Mouse (Mus musculus): ENCODE results near the gene Krt87. TPM values are rescaled to one million over a fixed set of nuclear protein-coding genes. Genes with fewer than 3 reads are reported as not detected.

The Krt87 gene
- polyA plus RNA-seq, 1 experiment from 2014 or later: not detected

DNA sequence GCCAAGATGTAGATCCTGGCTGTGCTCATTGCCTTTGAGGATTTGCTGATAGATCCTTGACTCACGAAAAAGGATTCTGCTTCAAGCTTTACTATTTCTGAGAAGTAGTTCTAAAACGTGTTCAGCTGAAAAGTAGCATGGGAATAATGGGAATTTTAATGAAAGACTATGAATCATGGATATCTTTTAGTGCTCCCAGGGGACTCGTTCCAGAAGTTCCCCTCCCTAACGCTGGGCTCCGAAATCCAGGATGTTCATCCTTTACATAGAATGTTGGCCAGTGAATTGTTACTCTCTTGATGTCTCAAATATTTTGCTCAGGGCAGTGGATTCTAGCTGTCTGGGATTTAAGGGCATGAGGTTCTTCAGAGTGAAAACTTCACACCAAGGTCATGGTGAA, 46.4 kb downstream of the Krt87 start:
- WGBS: 85% methylated on average over 5 of the region's 5 CpGs
- ATAC-seq (ENCODE audit: insufficient number of reproducible peaks, low FRiP score, low TSS enrichment, low read depth) (no peak), DNase-seq (ENCODE audit: low spot score) (no peak)
- H3K4me1 ChIP-seq (ENCODE audit: control insufficient read depth, insufficient read depth, low read length): peaks cover 8% of the 10 kb centered on the region; the same call in 1 of the 2 replicates
- no peaks in the 10 kb centered on the region for H3K9me3 ChIP-seq (ENCODE audit: control insufficient read depth, low read length)
- H3K4me3 ChIP-seq (ENCODE audit: low read depth, low read length): no peak overlapping the region
- no peak overlapping the region for H3K4me2 ChIP-seq (ENCODE audit: low read depth, severe bottlenecking)
- H3K9ac ChIP-seq (ENCODE audit: low read length): no peak overlapping the region
- no peak overlapping the region for H3K27ac ChIP-seq (replicated peaks; ENCODE audit: low read depth, low read length)
- no peaks in the 10 kb centered on the region for H3K27me3 ChIP-seq (ENCODE audit: control insufficient read depth, insufficient read depth, low read length)
- H3K36me3 ChIP-seq (ENCODE audit: control insufficient read depth, insufficient read depth, low read length): no peaks in the 10 kb centered on the region

DNA sequence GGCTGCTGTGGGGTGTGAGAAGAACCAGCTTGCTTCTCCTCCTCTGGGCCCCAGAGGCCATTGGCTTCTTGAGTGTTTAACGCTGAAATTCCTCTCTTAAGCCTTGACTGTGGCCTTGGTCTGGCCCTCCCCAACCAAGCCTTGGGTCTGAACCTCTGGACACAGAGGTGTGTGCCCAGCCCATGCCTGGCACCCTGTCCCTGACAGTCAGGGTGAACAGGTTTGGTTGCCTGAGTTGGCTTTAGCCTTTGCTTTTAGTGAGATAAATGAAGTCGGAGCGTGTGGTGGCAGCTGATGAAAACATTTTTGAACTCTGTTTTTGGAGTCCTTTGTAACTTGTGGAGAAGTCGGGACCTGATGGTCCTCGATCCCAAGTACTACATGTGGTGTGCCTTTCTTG, 48.4 kb downstream of the Krt87 start:
- Histone ChIP-seq H3K27ac (replicated peaks; ENCODE audit: low read depth, low read length) (no peak overlapping the region), H3K27me3 (ENCODE audit: control insufficient read depth, insufficient read depth, low read length) (no peaks in the 10 kb centered on the region), H3K4me3 (ENCODE audit: low read depth, low read length) (no peak overlapping the region), H3K9ac (ENCODE audit: low read length) (no peak overlapping the region), H3K36me3 (ENCODE audit: control insufficient read depth, insufficient read depth, low read length) (no peaks in the 10 kb centered on the region), H3K4me1 (ENCODE audit: control insufficient read depth, insufficient read depth, low read length) (peaks cover 4% of the 10 kb centered on the region; the same call in 1 of the 2 replicates), H3K4me2 (ENCODE audit: low read depth, severe bottlenecking) (no peak overlapping the region), H3K9me3 (ENCODE audit: control insufficient read depth, low read length) (no peaks in the 10 kb centered on the region)
- no peak for ATAC-seq (ENCODE audit: insufficient number of reproducible peaks, low FRiP score, low TSS enrichment, low read depth)
- 88% methylated on average over 5 of the region's 5 CpGs for WGBS
- no peak for DNase-seq (ENCODE audit: low spot score)

DNA sequence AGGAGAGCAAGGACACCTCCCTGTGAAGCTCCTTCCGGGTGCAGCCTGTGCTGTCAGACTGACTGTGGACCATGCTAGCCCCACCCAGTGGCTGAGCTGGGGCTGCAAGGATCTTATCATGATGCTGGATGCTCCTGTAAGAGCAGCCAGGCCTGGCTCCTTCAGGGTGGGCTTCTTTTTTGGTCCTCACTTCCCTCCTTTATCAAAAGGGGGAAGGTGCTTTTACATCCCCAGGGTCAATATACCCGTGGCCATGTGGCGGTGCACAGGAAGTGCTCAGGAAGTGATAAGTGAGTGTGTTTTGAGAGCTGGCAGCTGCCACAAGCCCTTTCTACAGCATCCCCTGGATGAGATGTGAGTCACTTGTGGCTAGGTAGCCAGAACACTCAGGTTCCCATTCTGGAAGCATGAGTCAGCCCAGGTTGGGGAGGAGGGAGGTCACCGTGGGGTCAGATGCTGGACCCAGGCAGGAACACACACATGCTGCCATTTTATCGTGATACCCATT, 50.5 kb downstream of the Krt87 start:
- H3K36me3 ChIP-seq (ENCODE audit: control insufficient read depth, insufficient read depth, low read length): no peaks in the 10 kb centered on the region
- no peak overlapping the region for H3K4me3 ChIP-seq (ENCODE audit: low read depth, low read length)
- H3K9ac ChIP-seq (ENCODE audit: low read length): no peak overlapping the region
- H3K27me3 ChIP-seq (ENCODE audit: control insufficient read depth, insufficient read depth, low read length): no peaks in the 10 kb centered on the region
- WGBS: 46% methylated on average over 5 of the region's 5 CpGs
- no peaks in the 10 kb centered on the region for H3K9me3 ChIP-seq (ENCODE audit: control insufficient read depth, low read length)
- no peak overlapping the region for H3K4me2 ChIP-seq (ENCODE audit: low read depth, severe bottlenecking)
- DNase-seq (ENCODE audit: low spot score) (no peak), ATAC-seq (ENCODE audit: insufficient number of reproducible peaks, low FRiP score, low TSS enrichment, low read depth) (no peak)
- no peak overlapping the region for H3K27ac ChIP-seq (replicated peaks; ENCODE audit: low read depth, low read length)
- peaks cover 4% of the 10 kb centered on the region; the same call in 1 of the 2 replicates for H3K4me1 ChIP-seq (ENCODE audit: control insufficient read depth, insufficient read depth, low read length)

- WGBS: 65% methylated on average over 3 of the region's 3 CpGs
- H3K9ac ChIP-seq (ENCODE audit: low read length): no peak overlapping the region
- no peak overlapping the region for H3K4me3 ChIP-seq (ENCODE audit: low read depth, low read length)
- H3K4me2 ChIP-seq (ENCODE audit: low read depth, severe bottlenecking): no peak overlapping the region
- no peak for DNase-seq (ENCODE audit: low spot score)
- ATAC-seq (ENCODE audit: insufficient number of reproducible peaks, low FRiP score, low TSS enrichment, low read depth): no peak
- H3K36me3 ChIP-seq (ENCODE audit: control insufficient read depth, insufficient read depth, low read length): no peaks in the 10 kb centered on the region
- H3K4me1 ChIP-seq (ENCODE audit: control insufficient read depth, insufficient read depth, low read length): peaks cover 4% of the 10 kb centered on the region; the same call in 1 of the 2 replicates
- H3K9me3 ChIP-seq (ENCODE audit: control insufficient read depth, low read length): no peaks in the 10 kb centered on the region
- H3K27ac ChIP-seq (replicated peaks; ENCODE audit: low read depth, low read length): no peak overlapping the region
- no peaks in the 10 kb centered on the region for H3K27me3 ChIP-seq (ENCODE audit: control insufficient read depth, insufficient read depth, low read length)
Measured at GRCm38 (mm10) chr15:101387176-101387575, 51.4 kb downstream of the Krt87 start.

DNA sequence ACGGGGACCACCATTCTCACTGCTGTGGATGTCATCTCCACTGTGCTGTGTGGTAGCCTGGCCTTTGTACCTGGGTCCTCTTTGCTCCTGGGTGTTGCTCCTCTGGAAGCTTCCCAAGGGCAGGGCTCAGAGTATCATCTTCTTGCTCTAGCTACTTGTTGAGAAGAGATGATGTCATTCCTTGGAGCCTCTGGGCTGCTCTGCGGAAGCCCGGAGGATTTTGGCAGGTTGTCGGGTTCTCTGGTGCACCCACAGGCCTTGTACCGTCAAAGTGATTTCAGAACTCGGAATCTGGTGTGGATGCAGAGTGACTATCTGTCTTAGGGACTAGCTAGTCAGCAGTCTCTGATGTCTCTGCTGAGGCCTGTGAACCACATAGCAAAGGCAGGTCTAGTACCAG, 53.5 kb downstream of the Krt87 start:
- 86% methylated on average over 6 of the region's 6 CpGs for WGBS

DNA sequence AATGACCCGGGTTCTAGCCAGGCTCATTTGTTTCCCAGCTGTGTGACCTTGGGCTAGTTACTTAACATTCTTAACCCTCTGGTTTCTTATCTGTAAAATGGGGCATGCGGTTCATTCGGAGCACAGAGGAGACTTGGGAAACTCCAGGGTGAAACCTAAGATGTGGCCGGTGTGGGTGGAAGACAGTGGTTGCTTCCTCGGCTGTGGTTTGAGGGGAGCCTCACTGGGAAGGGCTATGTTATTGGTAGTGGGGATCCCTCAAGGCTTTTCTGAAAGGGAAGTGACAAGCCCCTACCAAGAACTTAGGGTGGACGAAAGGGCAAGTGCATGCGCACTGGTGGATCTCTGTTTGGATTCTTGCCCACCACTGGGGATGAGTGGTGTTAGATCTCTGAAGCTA, 54.0 kb downstream of the Krt87 start:
- peaks cover 4% of the 10 kb centered on the region; the same call in 1 of the 2 replicates for H3K4me1 ChIP-seq (ENCODE audit: control insufficient read depth, insufficient read depth, low read length)

More for the DNA sequence above, 53.5 kb downstream of the Krt87 start:
- Histone ChIP-seq H3K4me2 (ENCODE audit: low read depth, severe bottlenecking) (no peak overlapping the region), H3K27ac (replicated peaks; ENCODE audit: low read depth, low read length) (no peak overlapping the region), H3K9ac (ENCODE audit: low read length) (no peak overlapping the region), H3K4me1 (ENCODE audit: control insufficient read depth, insufficient read depth, low read length) (peaks cover 4% of the 10 kb centered on the region; the same call in 1 of the 2 replicates), H3K4me3 (ENCODE audit: low read depth, low read length) (no peak overlapping the region), H3K36me3 (ENCODE audit: control insufficient read depth, insufficient read depth, low read length) (no peaks in the 10 kb centered on the region), H3K9me3 (ENCODE audit: control insufficient read depth, low read length) (no peaks in the 10 kb centered on the region), H3K27me3 (ENCODE audit: control insufficient read depth, insufficient read depth, low read length) (no peaks in the 10 kb centered on the region; the same call in 1 of the 2 replicates)
- DNase-seq (ENCODE audit: low spot score) (no peak), ATAC-seq (ENCODE audit: insufficient number of reproducible peaks, low FRiP score, low TSS enrichment, low read depth) (no peak)

GRCm38 (mm10) chr15:101382811-101383210, 55.8 kb downstream of the Krt87 start:
- H3K9me3 ChIP-seq (ENCODE audit: control insufficient read depth, low read length): no peaks in the 10 kb centered on the region
- ATAC-seq (ENCODE audit: insufficient number of reproducible peaks, low FRiP score, low TSS enrichment, low read depth): no peak
- WGBS: 74% methylated on average over 11 of the region's 11 CpGs
- no peak for DNase-seq (ENCODE audit: low spot score)
- H3K4me3 ChIP-seq (ENCODE audit: low read depth, low read length): no peak overlapping the region
- H3K27ac ChIP-seq (replicated peaks; ENCODE audit: low read depth, low read length): no peak overlapping the region
- H3K4me2 ChIP-seq (ENCODE audit: low read depth, severe bottlenecking): no peak overlapping the region
- 0 out of 2 replicates have a peak, but pooled peaks cover under 1% of the 10 kb centered on the region for H3K4me1 ChIP-seq (ENCODE audit: control insufficient read depth, insufficient read depth, low read length)
- no peak overlapping the region for H3K9ac ChIP-seq (ENCODE audit: low read length)
- no peaks in the 10 kb centered on the region; the same call in 1 of the 2 replicates for H3K27me3 ChIP-seq (ENCODE audit: control insufficient read depth, insufficient read depth, low read length)
- no peaks in the 10 kb centered on the region for H3K36me3 ChIP-seq (ENCODE audit: control insufficient read depth, insufficient read depth, low read length)

More for the DNA sequence above, 54.0 kb downstream of the Krt87 start:
- no peaks in the 10 kb centered on the region; the same call in 1 of the 2 replicates for H3K27me3 ChIP-seq (ENCODE audit: control insufficient read depth, insufficient read depth, low read length)
- H3K27ac ChIP-seq (replicated peaks; ENCODE audit: low read depth, low read length): no peak overlapping the region
- 74% methylated on average over 7 of the region's 7 CpGs for WGBS
- no peak overlapping the region for H3K4me3 ChIP-seq (ENCODE audit: low read depth, low read length)
- no peaks in the 10 kb centered on the region for H3K36me3 ChIP-seq (ENCODE audit: control insufficient read depth, insufficient read depth, low read length)
- no peaks in the 10 kb centered on the region for H3K9me3 ChIP-seq (ENCODE audit: control insufficient read depth, low read length)
- DNase-seq (ENCODE audit: low spot score): no peak
- ATAC-seq (ENCODE audit: insufficient number of reproducible peaks, low FRiP score, low TSS enrichment, low read depth): no peak
- no peak overlapping the region for H3K4me2 ChIP-seq (ENCODE audit: low read depth, severe bottlenecking)
- H3K9ac ChIP-seq (ENCODE audit: low read length): no peak overlapping the region

GRCm38 (mm10) chr15:101381758-101382157, 56.8 kb downstream of the Krt87 start:
- ATAC-seq (ENCODE audit: insufficient number of reproducible peaks, low FRiP score, low TSS enrichment, low read depth): no peak
- no peaks in the 10 kb centered on the region for H3K36me3 ChIP-seq (ENCODE audit: control insufficient read depth, insufficient read depth, low read length)
- no peak overlapping the region for H3K27ac ChIP-seq (replicated peaks; ENCODE audit: low read depth, low read length)
- H3K9me3 ChIP-seq (ENCODE audit: control insufficient read depth, low read length): no peaks in the 10 kb centered on the region
- WGBS: 69% methylated on average over 9 of the region's 9 CpGs
- H3K4me1 ChIP-seq (ENCODE audit: control insufficient read depth, insufficient read depth, low read length): 0 out of 2 replicates have a peak, but pooled peaks cover 2% of the 10 kb centered on the region
- H3K4me3 ChIP-seq (ENCODE audit: low read depth, low read length): no peak overlapping the region
- H3K4me2 ChIP-seq (ENCODE audit: low read depth, severe bottlenecking): no peak overlapping the region
- no peak overlapping the region for H3K9ac ChIP-seq (ENCODE audit: low read length)
- no peak for DNase-seq (ENCODE audit: low spot score)
- no peaks in the 10 kb centered on the region; the same call in 1 of the 2 replicates for H3K27me3 ChIP-seq (ENCODE audit: control insufficient read depth, insufficient read depth, low read length)

Measured in limb, embryonic 11.5 days (tissue).